Mouse (Mus musculus): ENCODE results near the gene Stk39. TPM values are rescaled to one million over a fixed set of nuclear protein-coding genes. Genes with fewer than 3 reads are reported as not detected.
A peak's percentile ranks its signal among the peaks of the same experiment; 100 is the strongest.

Stk39 gene
- polyA plus RNA-seq, 1 experiment from 2014 or later = 4.5 TPM

- Histone ChIP-seq H3K9me3 (ENCODE audit: control insufficient read depth, low read length) (no peaks in the 10 kb centered on the region), H3K4me3 (ENCODE audit: low read length) (no peak overlapping the region), H3K27me3 (replicated peaks; ENCODE audit: control insufficient read depth, insufficient read depth, low read length) (no peaks in the 10 kb centered on the region), H3K4me2 (ENCODE audit: low read depth, low read length) (no peak overlapping the region), H3K4me1 (ENCODE audit: control insufficient read depth, insufficient read depth, low read length) (0 out of 2 replicates have a peak, but pooled peaks cover 5% of the 10 kb centered on the region), H3K36me3 (ENCODE audit: control insufficient read depth, insufficient read depth, low read length) (no peaks in the 10 kb centered on the region), H3K27ac (ENCODE audit: low read length) (no peak overlapping the region), H3K9ac (ENCODE audit: low read depth, low read length) (no peak overlapping the region)
- WGBS = 56% methylated on average over 13 of the region's 13 CpGs
- no peak for ATAC-seq
Measured at GRCm38 (mm10) chr2:68367944-68368343, 104.1 kb downstream of the Stk39 start.

DNA sequence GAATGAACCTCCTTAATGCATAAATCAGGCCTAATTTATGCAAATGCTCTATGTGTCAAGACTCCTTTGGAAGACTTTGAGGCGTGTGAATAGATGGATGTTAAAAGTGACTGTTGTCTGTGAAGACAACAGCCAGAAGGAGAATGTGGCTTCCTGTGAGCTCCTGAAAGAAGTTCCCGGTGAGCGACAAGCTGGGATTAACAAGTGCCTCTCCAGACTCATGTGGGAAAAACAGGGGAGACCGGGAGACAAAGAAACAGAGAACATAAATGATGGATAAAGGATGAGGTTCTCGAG lies 105.2 kb downstream of the Stk39 start:
- H3K9ac ChIP-seq (ENCODE audit: low read depth, low read length) = no peak overlapping the region
- H3K4me3 ChIP-seq (ENCODE audit: low read length) = no peak overlapping the region
- no peaks in the 10 kb centered on the region for H3K9me3 ChIP-seq (ENCODE audit: control insufficient read depth, low read length)
- 0 out of 2 replicates have a peak, but pooled peaks cover 7% of the 10 kb centered on the region for H3K4me1 ChIP-seq (ENCODE audit: control insufficient read depth, insufficient read depth, low read length)
- no peaks in the 10 kb centered on the region for H3K36me3 ChIP-seq (ENCODE audit: control insufficient read depth, insufficient read depth, low read length)
- H3K4me2 ChIP-seq (ENCODE audit: low read depth, low read length) = no peak overlapping the region
- WGBS = 55% methylated on average over 5 of the region's 5 CpGs
- no peaks in the 10 kb centered on the region for H3K27me3 ChIP-seq (replicated peaks; ENCODE audit: control insufficient read depth, insufficient read depth, low read length)
- no peak overlapping the region for H3K27ac ChIP-seq (ENCODE audit: low read length)
- ATAC-seq = no peak

DNA sequence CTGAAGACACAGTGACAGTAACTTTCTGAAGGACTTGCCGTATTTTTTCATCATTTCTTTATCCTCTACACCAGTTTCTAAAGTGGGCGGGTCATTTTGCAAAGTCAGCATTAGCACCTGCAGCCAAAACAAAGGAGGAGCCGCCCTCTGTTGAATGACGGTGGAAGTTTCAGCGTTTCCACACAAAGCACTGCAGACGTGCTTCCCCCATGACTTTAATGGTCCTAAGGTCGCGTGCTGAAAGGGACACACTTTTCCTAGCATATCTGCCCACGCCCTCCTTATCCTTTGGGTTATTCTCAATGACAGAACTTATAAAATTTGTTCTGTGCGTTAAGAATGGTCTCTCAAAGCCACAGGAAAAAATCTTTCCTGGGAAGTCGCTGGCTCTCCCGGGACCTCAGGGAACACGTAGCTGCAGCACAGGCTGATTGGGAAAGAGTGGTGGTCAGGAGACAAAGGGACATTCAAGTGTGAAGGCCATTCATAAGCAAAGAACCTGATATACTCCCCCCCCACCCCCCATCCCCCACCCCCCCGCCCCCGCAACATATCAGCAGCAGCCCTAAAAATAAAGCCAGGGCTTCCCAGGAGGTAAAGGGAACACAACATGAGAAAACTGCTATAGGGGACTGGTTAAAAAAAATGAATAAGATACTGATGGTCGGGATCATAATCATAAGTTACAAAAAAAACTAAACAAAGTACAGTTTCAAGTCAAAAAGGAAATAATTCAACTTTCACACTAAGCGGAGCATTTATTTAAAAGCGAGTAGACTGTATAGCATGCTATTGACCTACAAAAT lies 105.8 kb downstream of the Stk39 start:
- H3K9me3 ChIP-seq (ENCODE audit: control insufficient read depth, low read length) = no peaks in the 10 kb centered on the region
- 27% methylated on average over 18 of the region's 18 CpGs for WGBS
- no peaks in the 10 kb centered on the region for H3K27me3 ChIP-seq (replicated peaks; ENCODE audit: control insufficient read depth, insufficient read depth, low read length)
- 0 out of 2 replicates have a peak, but pooled peaks cover 7% of the 10 kb centered on the region for H3K4me1 ChIP-seq (ENCODE audit: control insufficient read depth, insufficient read depth, low read length)
- no peaks in the 10 kb centered on the region for H3K36me3 ChIP-seq (ENCODE audit: control insufficient read depth, insufficient read depth, low read length)
- H3K9ac ChIP-seq (ENCODE audit: low read depth, low read length) = no peak overlapping the region
- no peak overlapping the region for H3K4me3 ChIP-seq (ENCODE audit: low read length)
- ATAC-seq = peak; percentile 25; the same call in 1 of the 2 replicates
- H3K4me2 ChIP-seq (ENCODE audit: low read depth, low read length) = 0 out of 2 replicates have a peak overlapping the region, but pooled peaks have one; percentile 9
- H3K27ac ChIP-seq (ENCODE audit: low read length) = no peak overlapping the region

DNA sequence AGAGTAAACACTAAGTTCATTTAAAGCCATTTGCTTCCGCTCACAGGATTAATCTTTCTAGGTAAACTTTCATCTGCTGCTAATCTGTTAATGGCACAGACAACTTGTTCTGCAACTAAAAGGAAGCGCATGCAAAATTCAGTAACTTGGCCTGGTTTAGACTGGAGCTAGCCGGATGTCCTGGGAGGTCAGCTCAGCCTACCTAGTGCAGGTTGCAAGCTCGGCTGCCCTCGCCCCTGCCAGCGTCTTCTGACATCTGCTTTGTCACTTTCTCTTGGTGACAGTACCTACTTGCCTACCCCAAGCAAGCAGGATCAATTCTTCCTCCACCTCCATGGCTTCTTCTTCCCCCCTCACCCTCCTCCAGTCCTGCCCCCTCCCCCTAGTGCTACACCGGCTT lies 106.6 kb downstream of the Stk39 start:
- ATAC-seq = 0 out of 2 replicates have a peak, but pooled peaks have one; percentile 7
- Histone ChIP-seq H3K4me1 (ENCODE audit: control insufficient read depth, insufficient read depth, low read length) (0 out of 2 replicates have a peak, but pooled peaks cover 7% of the 10 kb centered on the region), H3K4me2 (ENCODE audit: low read depth, low read length) (no peak overlapping the region), H3K27me3 (replicated peaks; ENCODE audit: control insufficient read depth, insufficient read depth, low read length) (no peaks in the 10 kb centered on the region), H3K9me3 (ENCODE audit: control insufficient read depth, low read length) (no peaks in the 10 kb centered on the region), H3K9ac (ENCODE audit: low read depth, low read length) (no peak overlapping the region), H3K4me3 (ENCODE audit: low read length) (no peak overlapping the region), H3K27ac (ENCODE audit: low read length) (no peak overlapping the region), H3K36me3 (ENCODE audit: control insufficient read depth, insufficient read depth, low read length) (no peaks in the 10 kb centered on the region)
- 68% methylated on average over 6 of the region's 7 CpGs for WGBS

GRCm38 (mm10) chr2:68364181-68364900 lies 107.7 kb downstream of the Stk39 start:
- Histone ChIP-seq H3K4me2 (ENCODE audit: low read depth, low read length) (no peak overlapping the region), H3K27ac (ENCODE audit: low read length) (no peak overlapping the region), H3K27me3 (replicated peaks; ENCODE audit: control insufficient read depth, insufficient read depth, low read length) (no peaks in the 10 kb centered on the region), H3K9me3 (ENCODE audit: control insufficient read depth, low read length) (no peaks in the 10 kb centered on the region), H3K4me3 (ENCODE audit: low read length) (no peak overlapping the region), H3K36me3 (ENCODE audit: control insufficient read depth, insufficient read depth, low read length) (no peaks in the 10 kb centered on the region), H3K9ac (ENCODE audit: low read depth, low read length) (no peak overlapping the region), H3K4me1 (ENCODE audit: control insufficient read depth, insufficient read depth, low read length) (0 out of 2 replicates have a peak, but pooled peaks cover 7% of the 10 kb centered on the region)
- 27% methylated on average over 12 of the region's 12 CpGs for WGBS
- peak; percentile 46 for ATAC-seq

DNA sequence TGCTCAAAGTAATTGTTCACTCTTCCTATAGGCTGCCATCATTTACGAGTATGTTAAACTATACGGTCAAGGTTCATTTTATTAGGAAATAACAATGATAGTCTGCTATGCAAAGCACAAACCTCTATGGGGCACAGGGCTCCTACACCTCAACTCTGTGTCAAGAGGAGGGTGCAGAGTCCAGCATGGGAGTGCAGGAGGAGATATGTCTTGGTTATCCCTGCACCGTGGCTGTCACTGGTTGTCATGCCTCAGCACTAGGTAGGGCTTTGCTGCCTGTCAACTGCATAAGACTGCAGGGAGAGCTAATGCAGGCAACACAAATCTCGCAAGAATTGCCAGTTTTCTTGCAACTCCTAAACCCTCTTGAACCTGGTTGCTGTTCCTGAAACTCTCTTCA lies 108.9 kb downstream of the Stk39 start:
- Histone ChIP-seq H3K27ac (ENCODE audit: low read length) (peak overlapping the region; percentile 7; the same call in 1 of the 2 replicates), H3K4me1 (ENCODE audit: control insufficient read depth, insufficient read depth, low read length) (0 out of 2 replicates have a peak, but pooled peaks cover 7% of the 10 kb centered on the region), H3K4me3 (ENCODE audit: low read length) (no peak overlapping the region), H3K27me3 (replicated peaks; ENCODE audit: control insufficient read depth, insufficient read depth, low read length) (no peaks in the 10 kb centered on the region), H3K9me3 (ENCODE audit: control insufficient read depth, low read length) (no peaks in the 10 kb centered on the region), H3K9ac (ENCODE audit: low read depth, low read length) (no peak overlapping the region), H3K4me2 (ENCODE audit: low read depth, low read length) (no peak overlapping the region), H3K36me3 (ENCODE audit: control insufficient read depth, insufficient read depth, low read length) (no peaks in the 10 kb centered on the region)
- WGBS = 60% methylated on average over 4 of the region's 4 CpGs
- ATAC-seq = peak; percentile 93

- 57% methylated on average over 5 of the region's 5 CpGs for WGBS
- no peak for ATAC-seq
- H3K36me3 ChIP-seq (ENCODE audit: control insufficient read depth, insufficient read depth, low read length) = no peaks in the 10 kb centered on the region; the same call in 1 of the 2 replicates
- no peak overlapping the region for H3K4me2 ChIP-seq (ENCODE audit: low read depth, low read length)
- no peaks in the 10 kb centered on the region for H3K9me3 ChIP-seq (ENCODE audit: control insufficient read depth, low read length)
- 0 out of 2 replicates have a peak, but pooled peaks cover 7% of the 10 kb centered on the region for H3K4me1 ChIP-seq (ENCODE audit: control insufficient read depth, insufficient read depth, low read length)
- H3K27me3 ChIP-seq (replicated peaks; ENCODE audit: control insufficient read depth, insufficient read depth, low read length) = no peaks in the 10 kb centered on the region
- no peak overlapping the region for H3K27ac ChIP-seq (ENCODE audit: low read length)
- H3K4me3 ChIP-seq (ENCODE audit: low read length) = no peak overlapping the region
- H3K9ac ChIP-seq (ENCODE audit: low read depth, low read length) = no peak overlapping the region
Measured at GRCm38 (mm10) chr2:68361701-68362100, 110.4 kb downstream of the Stk39 start.

DNA sequence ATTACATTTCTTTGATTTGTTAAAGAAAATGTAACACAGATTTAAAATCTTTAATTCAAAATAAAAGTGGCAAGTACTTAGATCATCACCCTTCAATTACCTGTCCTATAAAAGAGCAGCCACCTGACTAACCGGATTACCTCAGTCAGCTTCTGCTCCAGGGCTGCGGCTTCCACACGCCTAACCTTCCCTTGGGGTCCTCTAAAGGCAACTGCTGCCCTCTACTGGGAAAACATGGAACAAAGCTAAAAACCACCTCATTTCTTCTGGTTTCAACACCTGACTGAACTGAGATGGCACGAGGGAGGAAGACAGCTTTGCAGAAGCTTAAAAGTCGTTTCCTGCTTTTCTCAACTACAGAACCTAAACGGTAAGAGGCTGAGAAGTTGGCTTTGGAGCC lies 121.4 kb downstream of the Stk39 start:
- no peaks in the 10 kb centered on the region for H3K27me3 ChIP-seq (replicated peaks; ENCODE audit: control insufficient read depth, insufficient read depth, low read length)
- no peak overlapping the region for H3K4me2 ChIP-seq (ENCODE audit: low read depth, low read length)
- H3K4me1 ChIP-seq (ENCODE audit: control insufficient read depth, insufficient read depth, low read length) = no peaks in the 10 kb centered on the region
- no peaks in the 10 kb centered on the region for H3K9me3 ChIP-seq (ENCODE audit: control insufficient read depth, low read length)
- 7% methylated on average over 6 of the region's 6 CpGs for WGBS
- no peak overlapping the region for H3K9ac ChIP-seq (ENCODE audit: low read depth, low read length)
- H3K4me3 ChIP-seq (ENCODE audit: low read length) = no peak overlapping the region
- ATAC-seq = peak; percentile 63; the same call in 1 of the 2 replicates
- no peaks in the 10 kb centered on the region for H3K36me3 ChIP-seq (ENCODE audit: control insufficient read depth, insufficient read depth, low read length)
- no peak overlapping the region for H3K27ac ChIP-seq (ENCODE audit: low read length)

DNA sequence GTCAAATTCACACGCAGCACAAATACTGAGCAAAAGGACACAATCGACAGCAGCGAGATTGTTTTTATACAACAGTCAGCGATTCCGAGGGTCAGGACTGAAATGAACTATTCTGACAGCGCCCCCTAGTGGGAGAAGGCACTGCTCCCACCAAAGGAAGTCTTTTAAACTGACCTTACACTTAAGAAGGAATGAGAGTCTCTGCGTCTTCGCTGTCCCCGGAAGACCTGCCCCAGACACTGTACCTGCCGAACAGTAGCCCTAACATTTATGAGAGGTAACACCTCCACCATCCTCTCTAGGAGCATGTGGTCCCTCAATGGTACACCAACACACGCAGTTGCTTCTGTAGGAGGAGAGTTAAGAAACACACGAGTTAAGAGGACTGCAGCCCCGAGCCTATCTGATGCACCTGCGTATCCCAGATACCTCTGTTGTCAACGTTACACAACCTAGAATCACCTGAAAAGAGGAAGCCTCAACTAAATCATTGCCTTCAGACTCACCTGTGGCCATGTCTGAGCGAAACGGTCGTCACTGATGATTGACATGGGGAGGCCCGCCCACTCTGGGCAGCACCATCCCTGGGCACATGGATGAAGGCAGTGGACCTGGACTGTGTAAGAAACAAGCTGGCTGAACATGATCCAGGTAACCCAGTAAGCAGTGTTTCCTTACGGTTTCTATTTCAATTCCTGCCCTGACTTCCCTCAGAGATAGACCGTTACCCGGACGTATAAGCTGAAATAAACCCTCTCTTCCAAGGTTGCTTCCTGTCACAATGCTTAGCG lies 122.3 kb downstream of the Stk39 start:
- Histone ChIP-seq H3K4me2 (ENCODE audit: low read depth, low read length) (no peak overlapping the region), H3K9ac (ENCODE audit: low read depth, low read length) (no peak overlapping the region), H3K4me3 (ENCODE audit: low read length) (no peak overlapping the region), H3K36me3 (ENCODE audit: control insufficient read depth, insufficient read depth, low read length) (no peaks in the 10 kb centered on the region), H3K27ac (ENCODE audit: low read length) (no peak overlapping the region), H3K27me3 (replicated peaks; ENCODE audit: control insufficient read depth, insufficient read depth, low read length) (no peaks in the 10 kb centered on the region), H3K9me3 (ENCODE audit: control insufficient read depth, low read length) (no peaks in the 10 kb centered on the region), H3K4me1 (ENCODE audit: control insufficient read depth, insufficient read depth, low read length) (no peaks in the 10 kb centered on the region)
- ATAC-seq = peak; percentile 64
- 54% methylated on average over 24 of the region's 24 CpGs for WGBS

All from intestine, embryonic 16.5 days (tissue).